Mouse (Mus musculus) left cerebral cortex, adult 8-10 months (tissue): ENCODE measurements around the gene Tlr12. TPM values are rescaled to one million over a fixed set of nuclear protein-coding genes. Genes with fewer than 3 reads are reported as not detected.
"Not testable (repeated sequence)": the region's sequence is repeated elsewhere in the genome, so short reads cannot be mapped to it uniquely, and the experiment has no call there.

Experiments used
- DNase-seq, 2 experiments: peaks; one replicate each; pipeline ENCODE4 v3.0.0; 2022; ENCODE audit warnings: low spot score in 2 of 2
- total RNA-seq, 4 experiments: library from RNA; stranded (reverse); gene quantifications; 2 replicates each; pipeline ENCODE4 v1.2.4; 2022

Gene Tlr12
- 1 to 10 TPM in 3 of 4 experiments, under 1 TPM in 1; 0.99 to 3.1 (median 2.0) TPM for total RNA-seq

- no peak for DNase-seq
These were observed at the start of gene Tlr12 for GRCm38 (mm10) chr4:128618246-128618911. TSS of gene Tlr12 (minus strand) at chr4:128618619.

DNA sequence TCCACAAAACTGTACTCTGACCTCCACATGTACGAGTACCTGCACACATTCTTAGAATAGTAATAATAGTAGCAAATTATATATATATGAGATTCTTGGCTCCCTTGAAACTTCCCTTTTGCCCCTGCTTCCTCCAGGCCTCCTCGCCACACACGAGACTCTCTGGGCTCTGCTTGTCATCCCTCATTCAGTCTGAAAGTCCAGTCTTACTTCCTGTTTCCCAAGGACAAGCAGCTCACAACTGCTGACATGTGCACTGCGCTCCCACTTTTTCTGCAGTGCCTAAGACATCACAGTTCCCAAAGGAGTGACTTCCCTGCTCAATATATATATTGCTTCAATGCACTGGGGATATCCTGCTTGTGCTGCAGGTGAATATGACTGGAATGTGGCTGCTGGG is 48.8 kb upstream of the Tlr12 start:
- DNase-seq = not testable (repeated sequence)

DNA sequence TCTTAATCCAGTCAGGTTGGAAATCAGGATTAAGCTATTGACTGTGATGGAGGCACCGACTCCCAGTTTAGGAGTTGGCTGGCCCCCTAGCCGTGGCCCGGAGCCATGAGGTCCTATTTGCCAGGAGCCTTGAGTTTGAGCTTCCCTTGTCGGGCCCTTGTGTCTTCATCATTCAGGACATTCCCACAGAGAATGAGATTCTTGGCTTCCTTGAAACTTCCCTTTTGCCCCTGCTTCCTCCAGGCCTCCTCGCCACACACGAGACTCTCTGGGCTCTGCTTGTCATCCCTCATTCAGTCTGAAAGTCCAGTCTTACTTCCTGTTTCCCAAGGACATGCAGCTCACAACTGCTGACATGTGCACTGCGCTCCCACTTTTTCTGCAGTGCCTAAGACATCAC is 47.9 kb upstream of the Tlr12 start:
- not testable (repeated sequence) for DNase-seq

DNA sequence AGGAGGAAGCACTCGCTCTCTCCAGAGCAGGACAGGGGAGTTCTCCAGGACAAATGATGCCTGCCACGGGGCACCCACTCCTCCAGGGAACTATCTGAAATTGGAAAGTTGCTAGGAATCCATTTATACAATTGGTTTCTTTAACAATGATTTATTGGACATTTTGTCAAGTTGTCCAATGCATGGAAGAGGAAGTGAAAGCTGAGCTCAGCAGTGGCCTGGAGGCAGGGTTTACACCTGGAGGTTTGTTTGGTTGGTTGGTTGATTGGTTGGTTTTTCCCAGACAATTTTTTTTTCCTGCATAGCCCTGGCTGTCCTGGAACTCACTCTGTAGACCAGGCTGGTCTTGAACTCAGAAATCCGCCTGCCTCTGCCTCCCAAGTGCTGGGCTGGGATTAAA is 45.6 kb upstream of the Tlr12 start:
- no peak for DNase-seq

GRCm38 (mm10) chr4:128661063-128661462 is 42.6 kb upstream of the Tlr12 start:
- DNase-seq = no peak

DNA sequence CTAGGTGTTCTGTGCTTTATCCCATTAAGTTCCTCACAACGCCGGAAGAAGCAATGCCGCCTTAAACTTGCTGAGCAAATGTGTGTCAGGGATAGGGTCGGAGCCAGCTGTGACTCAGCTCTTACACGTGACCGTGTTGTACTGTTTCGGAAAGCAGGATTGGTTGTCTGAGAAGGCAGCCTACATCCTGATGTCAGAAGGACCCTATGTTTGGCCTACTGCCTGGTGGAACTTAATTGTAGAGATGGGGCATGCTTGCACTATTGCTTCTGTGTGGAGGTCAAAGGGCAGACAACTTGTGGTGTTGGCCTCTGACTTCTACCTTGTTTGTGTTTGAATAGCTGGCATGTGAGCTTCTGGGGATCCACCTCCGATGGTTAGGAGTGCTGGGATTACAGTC is 41.8 kb upstream of the Tlr12 start:
- DNase-seq = no peak

- no peak for DNase-seq
These were observed 37.0 kb upstream of the Tlr12 start for GRCm38 (mm10) chr4:128655446-128655845.

- DNase-seq = peak; percentile 93 to 98
These were observed 36.3 kb upstream of the Tlr12 start, which contains the start of gene Phc2 for GRCm38 (mm10) chr4:128654505-128655381. TSS of gene Phc2 (plus strand) at chr4:128654702.

GRCm38 (mm10) chr4:128652584-128653298 is 34.3 kb upstream of the Tlr12 start:
- no peak for DNase-seq

DNA sequence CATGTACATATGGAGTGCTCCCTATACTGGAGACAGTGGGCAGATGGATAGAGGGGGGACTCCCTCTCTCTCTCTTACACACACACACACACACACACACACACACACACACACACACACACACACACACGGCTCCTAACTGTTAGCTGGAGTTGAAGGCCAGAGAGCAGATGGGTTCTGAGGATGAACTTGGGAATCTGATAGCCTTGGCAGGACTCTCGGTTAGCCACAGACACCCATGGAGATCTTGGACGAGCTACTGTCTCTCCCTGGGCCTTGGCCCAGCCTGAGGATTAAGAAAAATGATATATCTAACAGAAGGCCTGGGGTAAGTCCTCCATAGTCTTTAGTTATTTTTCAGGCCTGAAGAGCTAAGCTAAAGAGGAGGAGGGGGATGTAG is 33.1 kb upstream of the Tlr12 start:
- DNase-seq = no peak

GRCm38 (mm10) chr4:128648567-128649255 is 30.3 kb upstream of the Tlr12 start:
- no peak for DNase-seq

DNA sequence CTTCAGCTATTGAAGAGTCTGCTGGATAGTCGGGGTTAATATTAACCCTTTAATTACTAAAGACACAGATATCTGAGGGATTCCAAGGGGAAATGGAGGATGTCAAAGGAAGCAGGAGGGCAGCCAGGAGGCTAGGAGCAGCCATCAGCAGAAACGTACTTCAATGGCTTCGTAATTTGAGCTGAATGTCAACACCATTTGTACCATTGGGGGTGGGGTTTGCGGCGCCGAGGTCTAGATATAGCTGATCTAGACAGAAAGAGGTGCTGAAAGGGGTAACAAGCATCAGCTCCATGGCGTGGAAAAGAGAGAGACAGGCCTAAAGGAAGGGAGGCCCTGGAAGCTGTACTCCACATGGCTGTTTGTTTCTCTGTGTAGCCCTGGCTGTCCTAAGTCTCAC is 28.3 kb upstream of the Tlr12 start:
- DNase-seq = no peak

DNA sequence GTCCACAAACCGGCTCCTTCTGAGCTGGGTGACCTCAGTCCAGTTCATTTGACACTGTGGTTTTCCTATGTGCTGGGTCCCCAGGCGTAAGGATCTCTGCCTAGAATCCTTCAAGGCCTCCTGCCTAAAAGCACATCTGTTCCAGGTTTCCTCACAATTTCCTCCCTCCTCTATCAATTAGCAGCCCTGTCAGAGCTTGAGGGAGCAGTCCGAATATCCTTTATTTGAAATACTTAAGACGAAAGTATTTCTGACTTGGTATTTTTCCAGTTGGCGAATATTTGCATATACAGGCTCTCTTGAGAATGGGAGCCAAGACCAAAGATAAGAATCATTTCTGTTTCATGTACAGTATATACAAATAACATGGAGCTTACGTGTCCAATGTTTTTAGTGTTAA is 27.5 kb upstream of the Tlr12 start:
- DNase-seq = no peak

DNA sequence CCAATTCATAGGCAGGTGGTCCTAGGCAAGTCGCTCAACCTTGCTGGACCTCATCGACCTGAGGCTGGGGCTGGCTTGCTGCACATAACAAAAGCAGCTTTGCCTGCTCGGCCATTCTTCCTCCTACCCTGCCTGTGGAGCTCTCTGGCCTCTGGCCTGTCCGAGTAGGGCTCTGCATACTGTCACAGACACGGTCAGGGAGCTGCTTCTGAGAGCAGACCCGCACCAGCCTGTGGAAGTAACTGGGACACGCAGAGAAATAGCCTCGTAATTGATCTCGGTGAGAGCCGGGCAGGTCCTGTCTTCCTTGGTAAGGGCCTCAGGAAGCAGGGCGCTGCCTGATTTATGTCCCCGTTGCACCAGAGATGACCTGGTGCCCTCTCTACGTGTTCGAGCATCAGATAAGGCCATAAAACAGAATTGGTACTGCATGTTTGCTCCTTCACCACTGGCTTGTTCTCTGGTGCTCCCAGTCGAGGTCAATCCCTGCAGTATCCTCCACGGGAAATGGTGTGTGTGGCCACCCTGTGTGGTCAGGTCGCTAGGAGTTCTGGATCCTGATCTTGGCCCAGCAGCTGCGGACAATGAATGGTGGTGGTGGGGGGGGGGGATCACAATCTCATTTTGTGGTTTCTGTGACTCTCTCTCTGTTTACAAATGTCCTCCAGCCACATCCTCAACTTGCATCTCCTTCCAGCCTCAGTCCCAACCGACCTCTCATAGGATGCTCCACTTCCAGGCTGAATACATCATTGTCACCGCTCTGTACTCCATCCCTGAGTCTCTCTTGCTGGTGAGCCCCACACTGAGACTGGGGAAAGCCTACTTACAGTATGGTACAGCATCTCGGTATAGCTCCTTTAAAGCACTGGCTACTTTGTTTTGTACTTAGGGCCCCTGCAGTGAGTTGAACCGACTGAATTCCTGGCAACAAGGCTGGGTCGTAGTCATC is 23.6 kb upstream of the Tlr12 start:
- no peak for DNase-seq

- DNase-seq = no peak
These were observed 20.0 kb upstream of the Tlr12 start for GRCm38 (mm10) chr4:128638265-128638923.

- DNase-seq = no peak
These were observed 18.8 kb upstream of the Tlr12 start for GRCm38 (mm10) chr4:128637250-128637649.

GRCm38 (mm10) chr4:128635894-128636585 is 17.6 kb upstream of the Tlr12 start:
- DNase-seq = no peak

- no peak for DNase-seq
These were observed 17.0 kb upstream of the Tlr12 start for GRCm38 (mm10) chr4:128635451-128635850.

- no peak for DNase-seq
These were observed 2.7 kb upstream of the Tlr12 start for GRCm38 (mm10) chr4:128621109-128621508.
